8 mouse cellular contexts compared by ENCODE assay signal in genomic region chr2:102451671-102452549, GRCm38 (mm10). TPM values are rescaled to one million over a fixed set of nuclear protein-coding genes. Genes with fewer than 3 reads are reported as not detected.
DNase-seq lines count a peak whose midpoint lies in the region; ATAC-seq and TF ChIP-seq lines count a peak whose summit lies in the region.

Gene Fjx1, minus strand, starts transcription at chr2:102452499.

- peak within 1 kb of the TSS; percentile 65 for H3K4me3 ChIP-seq in G1E (ENCODE audit: low read depth, low read length)
- H3K4me3 ChIP-seq in embryonic fibroblast, embryonic 13.5 days (ENCODE audit: insufficient read depth, low read length): peak within 1 kb of the TSS; percentile 46
- H3K4me3 ChIP-seq in heart, embryonic 14.5 days (ENCODE audit: control insufficient read depth in 1 of 2, insufficient read depth in 1 of 2, low read depth in 1 of 2, low read length in 2 of 2): peak within 1 kb of the TSS; percentile 72 to 77
- peak within 1 kb of the TSS; percentile 81 for H3K4me3 ChIP-seq in kidney, postnatal 0 days (replicated peaks; ENCODE audit: low read depth, low read length)
- peak within 1 kb of the TSS; percentile 59 for H3K4me3 ChIP-seq in liver, embryonic 13.5 days (replicated peaks)

- no peak for ATAC-seq in G1E (ENCODE audit: extremely low read depth, insufficient number of reproducible peaks, low FRiP score, poor library complexity, severe bottlenecking)
- ATAC-seq in heart, embryonic 14.5 days (ENCODE audit: insufficient number of reproducible peaks, insufficient read depth, low FRiP score, low read depth): peak; percentile 41
- ATAC-seq in kidney, postnatal 0 days (replicated peaks; ENCODE audit: low FRiP score, low read depth): peak; percentile 69
- ATAC-seq in liver, embryonic 13.5 days (ENCODE audit: low read depth): peak; percentile 8; the same call in 1 of the 2 replicates
- no peak; the same call in 1 of the 2 replicates for ATAC-seq in megakaryocyte progenitor cell, adult 5-6 weeks (replicated peaks; ENCODE audit: poor library complexity)

- H3K27me3 ChIP-seq in G1E (ENCODE audit: insufficient read depth, low read length): peaks cover 30% of the 10 kb centered on the region
- peaks cover 27% of the 10 kb centered on the region for H3K27me3 ChIP-seq in heart, embryonic 14.5 days (ENCODE audit: control insufficient read depth, insufficient read depth, low read length)
- no peaks in the 10 kb centered on the region for H3K27me3 ChIP-seq in kidney, postnatal 0 days (ENCODE audit: insufficient read depth, low read length)
- peaks cover 68% of the 10 kb centered on the region for H3K27me3 ChIP-seq in liver, embryonic 13.5 days

- peak within 1 kb of the TSS; percentile 76 for H3K9ac ChIP-seq in heart, embryonic 14.5 days (ENCODE audit: low read length)
- H3K9ac ChIP-seq in kidney, postnatal 0 days (ENCODE audit: low read depth, low read length): peak within 1 kb of the TSS; percentile 67
- peak within 1 kb of the TSS; percentile 51 for H3K9ac ChIP-seq in liver, embryonic 13.5 days

- TF ChIP-seq POLR2A in embryonic fibroblast, embryonic 13.5 days (IDR thresholded peaks at IDR 0.05; ENCODE audit: low read depth, low read length): 0 out of 2 replicates have a peak, but pooled peaks have one; percentile 23

- no peak within 1 kb of the TSS for H3K27ac ChIP-seq in embryonic fibroblast, embryonic 13.5 days (ENCODE audit: insufficient read depth, low read length)
- peak within 1 kb of the TSS in 1 of 2 experiments; percentile 52; a peak in 2 of 4 replicates for H3K27ac ChIP-seq in heart, embryonic 14.5 days (replicated peaks in 1 of 2; ENCODE audit: control insufficient read depth in 1 of 2, insufficient read depth in 1 of 2, low read depth in 2 of 2, low read length in 2 of 2)
- H3K27ac ChIP-seq in kidney, postnatal 0 days: peak within 1 kb of the TSS; percentile 76
- no peak within 1 kb of the TSS; the same call in 1 of the 2 replicates for H3K27ac ChIP-seq in liver, embryonic 13.5 days

- no peak for TF ChIP-seq CTCF in G1E (IDR thresholded peaks at IDR 0.05; ENCODE audit: low read depth, low read length)
- TF ChIP-seq CTCF in embryonic fibroblast, embryonic 13.5 days (IDR thresholded peaks at IDR 0.05; ENCODE audit: borderline replicate concordance, insufficient read depth, low read length): no peak
- no peak for TF ChIP-seq CTCF in kidney, postnatal 0 days (IDR thresholded peaks at IDR 0.05; ENCODE audit: low read depth)

- 2% methylated on average over 43 of the region's 49 CpGs for WGBS in heart, embryonic 14.5 days
- 1% methylated on average over 33 of the region's 49 CpGs for WGBS in kidney, postnatal 0 days
- under 1% methylated on average over 37 of the region's 49 CpGs for WGBS in liver, embryonic 13.5 days (ENCODE audit: insufficient replicate concordance)

- peaks cover 15% of the 10 kb centered on the region; the same call in 1 of the 2 replicates for H3K4me1 ChIP-seq in G1E (ENCODE audit: insufficient read depth, low read depth, low read length)
- H3K4me1 ChIP-seq in embryonic fibroblast, embryonic 13.5 days (ENCODE audit: control insufficient read depth, insufficient read depth, low read length): 0 out of 2 replicates have a peak, but pooled peaks cover 3% of the 10 kb centered on the region
- H3K4me1 ChIP-seq in heart, embryonic 14.5 days (ENCODE audit: control insufficient read depth in 2 of 2, insufficient read depth in 2 of 2, low read length in 2 of 2): peaks cover 5 to 15% of the 10 kb centered on the region in 2 experiments
- peaks cover 14% of the 10 kb centered on the region; the same call in 1 of the 2 replicates for H3K4me1 ChIP-seq in kidney, postnatal 0 days (replicated peaks; ENCODE audit: insufficient read depth, low read length)
- H3K4me1 ChIP-seq in liver, embryonic 13.5 days (replicated peaks): peaks cover 19% of the 10 kb centered on the region

- no peak for DNase-seq in G1E (ENCODE audit: low spot score)
- peak; percentile 20 for DNase-seq in adrenal gland, postnatal 25 days
- DNase-seq in kidney, postnatal 0 days (ENCODE audit: low spot score): peak; percentile 81
- no peak for DNase-seq in liver, embryonic 13.5 days
- DNase-seq in ovary, adult 18-20 months (ENCODE audit: low spot score): peak; percentile 10

- peaks cover 13% of the 10 kb centered on the region for H3K9me3 ChIP-seq in G1E (replicated peaks)
- H3K9me3 ChIP-seq in heart, embryonic 14.5 days (ENCODE audit: control insufficient read depth, low read length): no peaks in the 10 kb centered on the region
- no peaks in the 10 kb centered on the region for H3K9me3 ChIP-seq in kidney, postnatal 0 days (replicated peaks; ENCODE audit: low read length)
- H3K9me3 ChIP-seq in liver, embryonic 13.5 days (replicated peaks): no peaks in the 10 kb centered on the region

- H3K36me3 ChIP-seq in G1E (replicated peaks): no peaks in the 10 kb centered on the region
- H3K36me3 ChIP-seq in heart, embryonic 14.5 days (ENCODE audit: control insufficient read depth, insufficient read depth, low read length): no peaks in the 10 kb centered on the region
- H3K36me3 ChIP-seq in kidney, postnatal 0 days (ENCODE audit: insufficient read depth, low read length): no peaks in the 10 kb centered on the region
- H3K36me3 ChIP-seq in liver, embryonic 13.5 days: no peaks in the 10 kb centered on the region

- peak within 1 kb of the TSS; percentile 97 for H3K4me2 ChIP-seq in heart, embryonic 14.5 days (ENCODE audit: low read length)
- H3K4me2 ChIP-seq in kidney, postnatal 0 days (ENCODE audit: low read length): peak within 1 kb of the TSS; percentile 99
- H3K4me2 ChIP-seq in liver, embryonic 13.5 days: peak within 1 kb of the TSS; percentile 71

RNA-seq across cellular contexts. Expression of gene Fjx1, which starts in this region (rescaled TPM):
- total RNA-seq in G1E (2014; fragmentation: Nextera tagmentation) (not detected in 2 replicates), G1E (2017) (0.46 and 0.76 TPM in 2 replicates)
- not detected in 2 replicates for polyA plus RNA-seq in G1E (2012)
- 0.52 and 0.86 TPM in 2 replicates for total RNA-seq in adrenal gland, postnatal 25 days (2021)
- polyA plus RNA-seq in embryonic fibroblast, embryonic 13.5 days (2011; ENCODE audit: insufficient read length, low read depth, missing spikeins): 5.8 and 7.7 TPM in 2 replicates
- polyA plus RNA-seq in heart, embryonic 14.5 days (2014; fragmentation: Nextera tagmentation; extraction: Ambion mirVana): 1.8 and 2.3 TPM in 2 replicates
- polyA plus RNA-seq in kidney, postnatal 0 days (2015; fragmentation: Nextera tagmentation; extraction: Ambion mirVana): 10.0 and 12.1 TPM in 2 replicates
- polyA plus RNA-seq in liver, embryonic 13.5 days (2015; fragmentation: Nextera tagmentation; extraction: Ambion mirVana): 0.66 and 0.82 TPM in 2 replicates
- total RNA-seq in megakaryocyte progenitor cell, adult 5-6 weeks (2015): 0.05 and 0.07 TPM in 2 replicates
- total RNA-seq in megakaryocyte progenitor cell, adult 5-6 weeks (2017): not detected in 2 replicates

Comparison
In these comparisons a context has a peak if more than half of its experiments do, and no peak if none do; other contexts are left out.
1. Peak in DNase-seq in adrenal gland, postnatal 25 days; RNA of the gene not detected or under 1 TPM.
2. Peak in ATAC-seq, H3K4me3 ChIP-seq, H3K9ac ChIP-seq and H3K4me2 ChIP-seq in liver, embryonic 13.5 days; RNA of the gene not detected or under 1 TPM.
3. ATAC-seq: peak in heart, embryonic 14.5 days (single experiment) and kidney, postnatal 0 days (single experiment); none in G1E (single experiment) and megakaryocyte progenitor cell, adult 5-6 weeks (single experiment).
4. DNase-seq: peak in kidney, postnatal 0 days (single experiment) and ovary, adult 18-20 months (single experiment); none in G1E (single experiment) and liver, embryonic 13.5 days (single experiment).
5. Peak in every context shown above with its lines, with median percentiles within 50 percentile points of each other: H3K4me3 ChIP-seq, H3K4me2 ChIP-seq and H3K9ac ChIP-seq.